Mouse (Mus musculus) thymus, postnatal 10 days (tissue): ENCODE measurements around the gene Cbfb.
"Not testable (repeated sequence)": the region's sequence is repeated elsewhere in the genome, so short reads cannot be mapped to it uniquely, and the experiment has no call there.

Experiments used
- DNase-seq, 2 experiments: peaks; one replicate each; pipeline ENCODE4 v3.0.0; 2021; ENCODE audit warnings: low spot score in 2 of 2

The Cbfb gene

GRCm38 (mm10) chr8:105182201-105182600 lies 11.7 kb downstream of the Cbfb start:
- no peak for DNase-seq

- DNase-seq: no peak
These were observed 16.1 kb downstream of the Cbfb start for GRCm38 (mm10) chr8:105186467-105187005.

GRCm38 (mm10) chr8:105192182-105192581 lies 21.7 kb downstream of the Cbfb start:
- no peak for DNase-seq

GRCm38 (mm10) chr8:105205748-105206147 lies 35.3 kb downstream of the Cbfb start:
- no peak for DNase-seq

- no peak for DNase-seq
These were observed 36.3 kb downstream of the Cbfb start for GRCm38 (mm10) chr8:105206766-105207275.

GRCm38 (mm10) chr8:105207675-105208273 lies 37.3 kb downstream of the Cbfb start:
- DNase-seq: no peak

- no peak for DNase-seq
These were observed 39.0 kb downstream of the Cbfb start for GRCm38 (mm10) chr8:105209153-105210110.

GRCm38 (mm10) chr8:105214104-105214503 lies 43.6 kb downstream of the Cbfb start:
- DNase-seq: no peak

- peak in 1 of 2 experiments; percentile 54 for DNase-seq
These were observed 47.5 kb downstream of the Cbfb start for GRCm38 (mm10) chr8:105217926-105218522.

- DNase-seq: no peak
These were observed 53.4 kb downstream of the Cbfb start for GRCm38 (mm10) chr8:105223850-105224249.

GRCm38 (mm10) chr8:105224413-105225271 lies 54.2 kb downstream of the Cbfb start, which contains the start of gene D230025D16Rik:
TSS of gene D230025D16Rik (plus strand) at chr8:105225145.
- peak; percentile 88 to 96 for DNase-seq

GRCm38 (mm10) chr8:105225272-105225593 lies 54.8 kb downstream of the Cbfb start:
- DNase-seq: no peak

- DNase-seq: no peak
These were observed 55.4 kb downstream of the Cbfb start for GRCm38 (mm10) chr8:105225917-105226316.

GRCm38 (mm10) chr8:105231503-105232320 lies 61.2 kb downstream of the Cbfb start:
- DNase-seq: no peak

- not testable (repeated sequence) for DNase-seq
These were observed 61.8 kb downstream of the Cbfb start for GRCm38 (mm10) chr8:105232321-105232693.

GRCm38 (mm10) chr8:105233126-105233935 lies 62.9 kb downstream of the Cbfb start:
- DNase-seq: no peak

GRCm38 (mm10) chr8:105235206-105235605 lies 64.7 kb downstream of the Cbfb start:
- DNase-seq: no peak

GRCm38 (mm10) chr8:105237442-105238142 lies 67.1 kb downstream of the Cbfb start:
- DNase-seq: no peak

GRCm38 (mm10) chr8:105241016-105241415 lies 70.5 kb downstream of the Cbfb start:
- DNase-seq: no peak
